Mouse (Mus musculus): ENCODE measurements around the gene Atp8a2. TPM values are rescaled to one million over a fixed set of nuclear protein-coding genes. Genes with fewer than 3 reads are reported as not detected.

Atp8a2 gene
- polyA plus RNA-seq, 1 experiment from 2014 or later = 36.6 TPM

DNA sequence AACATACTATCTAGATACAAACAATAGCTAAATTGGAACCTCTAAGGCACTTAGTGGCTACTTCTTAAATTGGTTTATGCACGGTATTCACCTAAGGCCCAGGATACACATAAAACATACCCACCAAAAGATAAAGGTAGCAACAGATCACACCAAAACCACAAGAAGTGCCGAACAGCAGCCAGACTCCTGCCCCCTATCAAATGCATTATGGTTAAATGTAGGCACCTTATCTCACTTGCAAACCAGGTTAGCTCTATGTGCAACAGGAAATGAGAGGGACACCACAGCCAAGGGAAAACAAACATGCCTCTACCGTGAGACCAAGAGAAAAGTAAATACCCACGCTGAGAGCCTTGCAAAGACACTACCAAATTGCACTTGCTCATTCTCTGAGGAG lies 124.5 kb downstream of the Atp8a2 start:
- 88% methylated on average over 4 of the region's 4 CpGs for WGBS
- Histone ChIP-seq H3K4me1 (replicated peaks) (0 out of 2 replicates have a peak, but pooled peaks cover 3% of the 10 kb centered on the region), H3K4me3 (no peak overlapping the region)

GRCm38 (mm10) chr14:60065186-60065585 lies 131.8 kb downstream of the Atp8a2 start:
- WGBS = 82% methylated on average over 3 of the region's 3 CpGs
- no peak overlapping the region for H3K27ac ChIP-seq (replicated peaks)
- no peak overlapping the region for H3K4me2 ChIP-seq
- no peak overlapping the region for H3K4me3 ChIP-seq
- no peak overlapping the region for H3K9ac ChIP-seq
- H3K4me1 ChIP-seq (replicated peaks) = no peaks in the 10 kb centered on the region
- H3K9me3 ChIP-seq = no peaks in the 10 kb centered on the region
- ATAC-seq (ENCODE audit: low read depth) = no peak
- H3K27me3 ChIP-seq = no peaks in the 10 kb centered on the region
- H3K36me3 ChIP-seq = no peaks in the 10 kb centered on the region

More for the DNA sequence above, 124.5 kb downstream of the Atp8a2 start:
- no peak overlapping the region for H3K4me2 ChIP-seq
- H3K9me3 ChIP-seq = no peaks in the 10 kb centered on the region
- no peak overlapping the region for H3K27ac ChIP-seq (replicated peaks)
- no peaks in the 10 kb centered on the region for H3K27me3 ChIP-seq
- ATAC-seq (ENCODE audit: low read depth) = no peak
- no peak overlapping the region for H3K9ac ChIP-seq
- no peaks in the 10 kb centered on the region for H3K36me3 ChIP-seq

DNA sequence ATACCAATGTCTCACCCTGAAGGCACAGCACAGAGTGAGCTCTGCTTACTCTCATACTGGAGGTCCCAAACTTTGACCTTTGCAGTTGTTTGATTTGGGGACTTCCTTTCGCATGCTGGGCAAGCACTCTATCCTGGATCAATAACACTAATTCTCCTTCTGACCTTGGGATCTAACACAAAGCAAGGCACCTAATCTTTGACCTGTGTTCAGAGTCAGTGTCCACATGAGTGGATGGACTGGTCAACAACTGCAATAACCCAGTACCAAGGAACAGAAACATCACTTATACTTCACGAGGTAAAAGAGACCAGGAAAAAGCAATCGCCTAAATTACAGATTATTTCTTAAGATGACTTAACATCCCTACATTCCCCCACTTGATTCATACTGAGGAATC lies 136.0 kb downstream of the Atp8a2 start:
- H3K4me3 ChIP-seq = no peak overlapping the region
- H3K9ac ChIP-seq = no peak overlapping the region
- WGBS = 82% methylated on average over 3 of the region's 3 CpGs
- H3K27ac ChIP-seq (replicated peaks) = no peak overlapping the region
- no peaks in the 10 kb centered on the region for H3K9me3 ChIP-seq
- no peaks in the 10 kb centered on the region for H3K27me3 ChIP-seq
- H3K36me3 ChIP-seq = no peaks in the 10 kb centered on the region
- H3K4me1 ChIP-seq (replicated peaks) = no peaks in the 10 kb centered on the region
- no peak for ATAC-seq (ENCODE audit: low read depth)
- H3K4me2 ChIP-seq = no peak overlapping the region

DNA sequence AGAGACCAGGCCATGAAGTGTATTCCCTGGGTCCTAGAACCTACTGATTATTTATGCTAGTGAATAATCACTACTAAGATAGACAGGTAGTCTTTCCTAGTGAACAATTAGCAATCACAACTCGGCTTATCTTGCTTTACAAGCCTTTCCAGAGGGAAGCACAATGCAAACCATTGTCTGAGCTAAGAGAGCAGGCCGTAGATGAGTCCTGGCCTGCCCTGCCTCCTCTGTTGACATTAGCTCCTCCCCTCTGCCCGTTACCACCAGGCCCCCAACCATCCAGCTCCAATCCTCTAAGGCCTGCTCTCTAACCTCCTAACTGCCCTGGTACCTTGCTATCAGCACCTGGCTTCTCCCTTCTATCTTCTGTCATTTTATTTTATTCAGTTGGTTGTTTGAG lies 138.1 kb downstream of the Atp8a2 start:
- no peak overlapping the region for H3K27ac ChIP-seq (replicated peaks)
- no peak overlapping the region for H3K9ac ChIP-seq
- no peak for ATAC-seq (ENCODE audit: low read depth)
- H3K4me3 ChIP-seq = no peak overlapping the region
- 34% methylated on average over 3 of the region's 3 CpGs for WGBS
- no peak overlapping the region for H3K4me2 ChIP-seq
- no peaks in the 10 kb centered on the region for H3K9me3 ChIP-seq
- H3K4me1 ChIP-seq (replicated peaks) = no peaks in the 10 kb centered on the region
- no peaks in the 10 kb centered on the region for H3K36me3 ChIP-seq
- H3K27me3 ChIP-seq = no peaks in the 10 kb centered on the region

- Histone ChIP-seq H3K9ac (no peak overlapping the region), H3K9me3 (no peaks in the 10 kb centered on the region), H3K36me3 (no peaks in the 10 kb centered on the region), H3K4me3 (no peak overlapping the region), H3K4me1 (replicated peaks) (no peaks in the 10 kb centered on the region), H3K27ac (replicated peaks) (no peak overlapping the region), H3K27me3 (no peaks in the 10 kb centered on the region), H3K4me2 (no peak overlapping the region)
- no peak for ATAC-seq (ENCODE audit: low read depth)
- 94% methylated on average over 4 of the region's 4 CpGs for WGBS
Measured at GRCm38 (mm10) chr14:60055231-60055630, 141.7 kb downstream of the Atp8a2 start.

DNA sequence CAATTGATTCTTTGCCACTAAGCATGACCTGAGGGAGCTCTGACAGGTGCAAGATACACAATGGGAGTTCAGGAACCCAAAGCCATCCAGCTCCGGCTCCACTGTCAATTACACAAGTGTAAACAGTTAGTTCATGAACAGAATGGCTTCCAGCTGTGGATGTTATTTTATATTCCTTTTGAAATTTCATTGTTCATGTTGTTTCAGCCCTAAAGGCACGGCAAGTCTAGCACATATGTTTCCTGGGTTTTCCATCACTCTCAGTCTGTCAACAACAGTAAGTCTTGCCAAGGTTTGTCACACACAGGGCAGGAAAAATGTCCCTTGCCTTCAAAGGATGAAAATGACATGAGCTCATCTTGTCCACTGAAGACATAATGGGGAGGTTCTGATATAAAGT lies 166.3 kb downstream of the Atp8a2 start:
- Histone ChIP-seq H3K4me2 (no peak overlapping the region), H3K9me3 (0 out of 2 replicates have a peak, but pooled peaks cover 5% of the 10 kb centered on the region), H3K27me3 (no peaks in the 10 kb centered on the region), H3K27ac (replicated peaks) (no peak overlapping the region), H3K9ac (no peak overlapping the region), H3K36me3 (peaks cover 12% of the 10 kb centered on the region), H3K4me1 (replicated peaks) (no peaks in the 10 kb centered on the region), H3K4me3 (no peak overlapping the region)
- ATAC-seq (ENCODE audit: low read depth) = no peak
- WGBS = 72% methylated on average over 2 of the region's 2 CpGs

DNA sequence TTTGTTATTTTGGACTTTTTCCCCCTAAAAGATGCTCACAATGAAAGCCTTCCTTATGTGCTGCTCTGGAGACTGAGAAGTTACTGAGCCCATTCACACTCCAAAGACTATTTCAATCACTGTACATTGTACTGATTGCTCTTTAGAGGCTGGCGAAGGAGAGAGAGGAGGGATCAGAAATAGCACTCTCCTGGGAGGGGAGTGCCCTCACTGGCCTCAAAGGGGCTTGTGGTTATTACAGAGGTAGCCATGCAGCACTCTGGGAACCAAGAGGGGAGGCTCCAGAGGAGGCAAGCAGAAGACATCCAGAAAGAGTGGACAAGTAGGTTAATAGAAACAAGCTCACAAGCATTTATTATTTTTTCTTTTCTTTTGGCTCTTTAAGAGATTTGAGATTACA lies 169.8 kb downstream of the Atp8a2 start:
- Histone ChIP-seq H3K4me2 (no peak overlapping the region), H3K27me3 (no peaks in the 10 kb centered on the region), H3K9ac (no peak overlapping the region), H3K27ac (replicated peaks) (no peak overlapping the region), H3K36me3 (peaks cover 8% of the 10 kb centered on the region; the same call in 1 of the 2 replicates), H3K9me3 (0 out of 2 replicates have a peak, but pooled peaks cover 5% of the 10 kb centered on the region), H3K4me1 (replicated peaks) (no peaks in the 10 kb centered on the region), H3K4me3 (no peak overlapping the region)
- 50% methylated on average over 1 of the region's 1 CpGs for whole genome bisulfite sequencing
- ATAC-seq (ENCODE audit: low read depth) = no peak

DNA sequence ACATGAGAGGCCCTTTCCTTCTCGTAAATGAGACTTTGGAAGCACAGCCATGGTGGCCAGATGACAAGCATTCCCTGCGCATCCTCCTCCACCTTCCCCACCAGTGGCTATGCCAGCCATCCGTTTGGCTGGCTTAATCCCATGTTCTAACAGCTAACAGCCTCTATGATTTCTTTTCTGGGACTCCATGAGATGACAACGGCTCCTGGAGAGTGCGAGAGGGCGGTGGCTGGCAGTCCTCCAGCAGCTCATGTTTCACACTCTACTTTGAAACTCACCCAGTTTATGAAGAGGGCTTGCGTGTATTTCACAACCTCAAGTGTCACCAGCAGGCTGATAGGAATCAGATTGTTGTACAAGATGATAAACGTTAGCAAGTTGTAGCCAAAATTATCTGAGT lies 170.3 kb downstream of the Atp8a2 start:
- Histone ChIP-seq H3K4me2 (no peak overlapping the region), H3K9me3 (0 out of 2 replicates have a peak, but pooled peaks cover 5% of the 10 kb centered on the region), H3K4me1 (replicated peaks) (no peaks in the 10 kb centered on the region), H3K27ac (replicated peaks) (no peak overlapping the region), H3K36me3 (peaks cover 9% of the 10 kb centered on the region; the same call in 1 of the 2 replicates), H3K9ac (no peak overlapping the region), H3K27me3 (no peaks in the 10 kb centered on the region), H3K4me3 (no peak overlapping the region)
- ATAC-seq (ENCODE audit: low read depth) = no peak
- WGBS = 74% methylated on average over 8 of the region's 8 CpGs

- Histone ChIP-seq H3K4me2 (no peak overlapping the region), H3K27me3 (peaks cover 5% of the 10 kb centered on the region; the same call in 1 of the 2 replicates), H3K4me3 (no peak overlapping the region), H3K9me3 (no peaks in the 10 kb centered on the region), H3K36me3 (peaks cover 8% of the 10 kb centered on the region; the same call in 1 of the 2 replicates), H3K27ac (replicated peaks) (no peak overlapping the region), H3K4me1 (replicated peaks) (no peaks in the 10 kb centered on the region), H3K9ac (no peak overlapping the region)
- 31% methylated on average over 4 of the region's 4 CpGs for WGBS
- peak; percentile 93 for ATAC-seq (ENCODE audit: low read depth)
Measured at GRCm38 (mm10) chr14:60015891-60016290, 181.1 kb downstream of the Atp8a2 start.

DNA sequence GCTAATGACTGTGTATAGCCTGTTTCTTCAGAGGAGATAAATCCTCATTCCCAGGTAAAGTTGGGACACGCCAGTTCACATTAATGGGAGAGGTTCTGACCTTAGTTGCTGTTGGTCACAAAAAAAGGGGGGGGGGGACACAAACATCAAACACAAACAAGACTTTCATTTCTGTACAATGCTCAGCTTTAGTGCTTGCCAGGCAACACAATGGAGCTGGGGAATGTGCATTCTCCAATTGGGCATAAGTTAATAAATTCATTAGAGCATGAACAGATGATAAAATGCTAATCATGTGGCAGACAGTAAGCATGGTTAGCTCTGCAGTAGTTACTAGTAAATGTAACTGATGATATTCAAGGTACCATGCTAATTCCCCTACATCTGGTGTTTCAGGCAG lies 195.2 kb downstream of the Atp8a2 start:
- H3K9me3 ChIP-seq = no peaks in the 10 kb centered on the region
- no peak overlapping the region for H3K27ac ChIP-seq (replicated peaks)
- no peaks in the 10 kb centered on the region for H3K27me3 ChIP-seq
- WGBS = 72% methylated on average over 1 of the region's 1 CpGs
- H3K9ac ChIP-seq = no peak overlapping the region
- no peak for ATAC-seq (ENCODE audit: low read depth)
- H3K4me1 ChIP-seq (replicated peaks) = no peaks in the 10 kb centered on the region
- H3K4me2 ChIP-seq = no peak overlapping the region
- no peak overlapping the region for H3K4me3 ChIP-seq
- peaks cover 13% of the 10 kb centered on the region; the same call in 1 of the 2 replicates for H3K36me3 ChIP-seq

GRCm38 (mm10) chr14:59988860-59989259 lies 208.1 kb downstream of the Atp8a2 start:
- Histone ChIP-seq H3K9ac (no peak overlapping the region), H3K9me3 (no peaks in the 10 kb centered on the region), H3K4me1 (replicated peaks) (no peaks in the 10 kb centered on the region), H3K36me3 (no peaks in the 10 kb centered on the region), H3K27ac (replicated peaks) (no peak overlapping the region), H3K4me3 (no peak overlapping the region), H3K27me3 (no peaks in the 10 kb centered on the region), H3K4me2 (no peak overlapping the region)
- ATAC-seq (ENCODE audit: low read depth) = no peak
- WGBS = 51% methylated on average over 5 of the region's 5 CpGs

DNA sequence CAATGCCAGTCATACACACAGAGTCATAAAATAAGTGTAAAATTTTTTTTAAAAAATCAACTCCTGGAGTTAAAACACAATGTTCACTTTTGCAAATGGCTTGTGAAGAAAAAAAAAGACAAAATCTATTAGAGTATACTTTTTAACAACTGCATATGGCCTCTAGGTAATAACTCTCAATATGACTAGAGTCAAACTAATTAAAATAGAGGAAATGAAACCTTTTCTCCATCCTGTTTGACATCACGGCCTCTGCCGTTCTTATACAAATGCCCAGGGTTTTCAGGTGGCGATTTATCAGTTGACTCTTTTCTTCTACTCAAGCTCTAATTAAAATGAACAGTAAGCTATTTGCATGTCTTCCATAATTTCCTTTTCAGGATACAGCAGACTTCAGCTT lies 209.0 kb downstream of the Atp8a2 start:
- Histone ChIP-seq H3K27ac (replicated peaks) (no peak overlapping the region), H3K9me3 (no peaks in the 10 kb centered on the region), H3K27me3 (no peaks in the 10 kb centered on the region), H3K4me2 (no peak overlapping the region), H3K9ac (no peak overlapping the region), H3K36me3 (no peaks in the 10 kb centered on the region), H3K4me3 (no peak overlapping the region), H3K4me1 (replicated peaks) (no peaks in the 10 kb centered on the region)
- no peak for ATAC-seq (ENCODE audit: low read depth)
- 81% methylated on average over 3 of the region's 3 CpGs for WGBS

DNA sequence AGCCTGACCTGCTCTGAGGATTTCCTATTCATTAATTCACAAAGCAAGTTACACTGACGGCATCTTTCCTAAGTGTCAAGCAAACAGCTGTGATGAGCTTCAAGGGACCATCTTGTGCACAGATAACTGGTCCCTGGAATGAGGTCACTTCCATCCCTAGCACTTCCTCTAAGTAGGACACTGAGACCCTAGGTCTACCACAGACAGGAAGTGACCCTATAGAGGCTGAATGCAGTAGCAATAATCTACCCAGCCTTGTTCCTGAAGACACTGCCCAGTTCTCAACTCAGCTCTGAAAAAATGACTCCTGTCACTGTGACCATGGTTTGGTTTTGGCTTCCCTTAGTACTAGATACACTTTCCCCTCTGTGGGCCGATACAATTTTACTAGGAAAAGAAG lies 219.0 kb downstream of the Atp8a2 start:
- Histone ChIP-seq H3K27me3 (no peaks in the 10 kb centered on the region), H3K4me3 (no peak overlapping the region), H3K27ac (replicated peaks) (no peak overlapping the region), H3K9ac (no peak overlapping the region), H3K4me2 (no peak overlapping the region), H3K9me3 (no peaks in the 10 kb centered on the region), H3K36me3 (no peaks in the 10 kb centered on the region), H3K4me1 (replicated peaks) (no peaks in the 10 kb centered on the region)
- no peak for ATAC-seq (ENCODE audit: low read depth)
- WGBS = 31% methylated on average over 1 of the region's 2 CpGs
